ENCODE assay signal across 8 mouse cellular contexts in genomic region chr14:64589571-64590547, GRCm38 (mm10).
DNase-seq lines count a peak whose midpoint lies in the region; ATAC-seq lines count a peak whose summit lies in the region.

No protein-coding gene starts in this region.

- DNase-seq in frontal cortex, postnatal 10 days (ENCODE audit: low spot score in 2 of 2), result peak; percentile 60 to 62
- DNase-seq in frontal cortex, postnatal 25 days (ENCODE audit: low spot score in 2 of 2), result no peak
- DNase-seq in right cerebral cortex, postnatal 10 days (ENCODE audit: low spot score in 2 of 2), result peak; percentile 73 to 84
- no peak for DNase-seq in right cerebral cortex, postnatal 4 days
- DNase-seq in spleen, postnatal 10 days (ENCODE audit: low spot score in 2 of 2), result no peak

- H3K36me3 ChIP-seq in hindbrain, embryonic 16.5 days (ENCODE audit: control insufficient read depth, insufficient read depth, low read length), result no peaks in the 10 kb centered on the region
- H3K36me3 ChIP-seq in midbrain, embryonic 12.5 days, result peaks cover 16% of the 10 kb centered on the region; the same call in 1 of the 2 replicates

- H3K4me1 ChIP-seq in hindbrain, embryonic 16.5 days (ENCODE audit: control insufficient read depth, insufficient read depth, low read depth, low read length), result peaks cover 27% of the 10 kb centered on the region
- peaks cover 55% of the 10 kb centered on the region for H3K4me1 ChIP-seq in midbrain, embryonic 12.5 days

- H3K9me3 ChIP-seq in hindbrain, embryonic 16.5 days (ENCODE audit: control insufficient read depth, low read length), result no peaks in the 10 kb centered on the region
- no peaks in the 10 kb centered on the region for H3K9me3 ChIP-seq in midbrain, embryonic 12.5 days

- WGBS in hindbrain, embryonic 16.5 days, result under 1% methylated on average over 37 of the region's 41 CpGs
- WGBS in midbrain, embryonic 12.5 days, result under 1% methylated on average over 41 of the region's 41 CpGs

- H3K4me3 ChIP-seq in hindbrain, embryonic 16.5 days (ENCODE audit: low read length), result peak overlapping the region; percentile 73
- peak overlapping the region; percentile 76 for H3K4me3 ChIP-seq in midbrain, embryonic 12.5 days

- H3K27ac ChIP-seq in hindbrain, embryonic 16.5 days (ENCODE audit: low read depth, low read length), result peak overlapping the region; percentile 100
- H3K27ac ChIP-seq in midbrain, embryonic 12.5 days (replicated peaks), result peak overlapping the region; percentile 99

- peak overlapping the region; percentile 92 for H3K4me2 ChIP-seq in hindbrain, embryonic 16.5 days (ENCODE audit: low read length)
- H3K4me2 ChIP-seq in midbrain, embryonic 12.5 days (replicated peaks), result peak overlapping the region; percentile 70

- peak; percentile 28 for ATAC-seq in hindbrain, embryonic 16.5 days
- ATAC-seq in midbrain, embryonic 12.5 days (ENCODE audit: low FRiP score, low read depth), result peak; percentile 41
- ATAC-seq in monocyte, adult 5-6 weeks (replicated peaks; ENCODE audit: insufficient number of reproducible peaks, low FRiP score, low TSS enrichment, poor library complexity, severe bottlenecking), result no peak

- no peaks in the 10 kb centered on the region for H3K27me3 ChIP-seq in hindbrain, embryonic 16.5 days (replicated peaks; ENCODE audit: control insufficient read depth, insufficient read depth, low read length)
- peaks cover 68% of the 10 kb centered on the region for H3K27me3 ChIP-seq in midbrain, embryonic 12.5 days

- H3K9ac ChIP-seq in hindbrain, embryonic 16.5 days (ENCODE audit: low read depth, low read length), result peak overlapping the region; percentile 88
- peak overlapping the region; percentile 97 for H3K9ac ChIP-seq in midbrain, embryonic 12.5 days (replicated peaks)

Comparison
In these comparisons a context has a peak if more than half of its experiments do, and no peak if none do; other contexts are left out.
1. DNase-seq: peak in frontal cortex, postnatal 10 days (2 of 2) and right cerebral cortex, postnatal 10 days (2 of 2); none in frontal cortex, postnatal 25 days (0 of 2), right cerebral cortex, postnatal 4 days (single experiment) and spleen, postnatal 10 days (0 of 2).